Mouse (Mus musculus) spleen, postnatal 4 days (tissue): ENCODE results near the gene Adgrf2.
A peak's percentile ranks its signal among the peaks of the same experiment; 100 is the strongest.

Source experiments
- DNase-seq, 2 experiments: peaks; one replicate each; pipeline ENCODE4 v3.0.0; 2022; ENCODE audit warnings: low spot score in 2 of 2

Adgrf2 gene

GRCm38 (mm10) chr17:42741801-42742217 is at the start of gene Adgrf2:
Adgrf2 (minus strand) TSS chr17:42742179.
- DNase-seq, result no peak

DNA sequence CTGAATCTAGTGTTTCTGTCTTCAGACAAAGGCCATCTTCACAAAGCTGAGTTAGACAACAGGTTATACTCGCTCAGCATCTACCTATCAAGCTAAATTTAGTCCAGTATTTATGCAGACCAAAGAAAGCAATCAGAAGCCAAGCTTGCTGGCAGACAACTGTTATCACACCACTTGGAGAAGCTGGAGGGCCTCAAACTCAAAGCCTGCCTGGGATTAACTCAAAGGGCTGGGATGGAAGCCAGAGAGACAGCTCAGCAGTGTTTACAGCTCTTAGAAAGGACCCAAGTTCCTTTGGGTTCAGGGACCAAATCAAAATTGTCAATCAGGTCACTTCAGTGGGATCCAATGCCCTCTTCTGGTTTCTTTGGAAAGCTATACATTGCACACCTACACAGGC is 48.8 kb upstream of the Adgrf2 start:
- no peak for DNase-seq

DNA sequence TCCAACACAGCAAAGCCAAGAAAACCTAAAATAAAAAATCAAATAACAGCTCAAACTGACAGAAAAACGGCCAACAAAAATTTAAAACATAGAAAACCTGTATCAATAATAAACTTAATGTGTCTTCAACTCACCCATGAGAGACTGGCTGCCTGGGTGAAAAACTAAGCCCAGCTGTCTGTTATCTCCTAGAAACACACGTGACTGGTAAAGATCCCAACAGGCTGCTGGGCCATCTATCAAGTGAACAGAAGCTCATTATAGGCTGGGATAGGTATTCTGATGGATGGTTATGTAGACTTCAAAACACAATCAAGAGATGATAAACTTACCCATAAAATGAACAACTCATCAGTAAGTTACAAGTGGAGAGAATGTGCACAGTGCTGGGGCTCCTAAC is 47.7 kb upstream of the Adgrf2 start:
- DNase-seq, result no peak

GRCm38 (mm10) chr17:42788686-42789453 is 46.9 kb upstream of the Adgrf2 start:
- DNase-seq, result no peak

DNA sequence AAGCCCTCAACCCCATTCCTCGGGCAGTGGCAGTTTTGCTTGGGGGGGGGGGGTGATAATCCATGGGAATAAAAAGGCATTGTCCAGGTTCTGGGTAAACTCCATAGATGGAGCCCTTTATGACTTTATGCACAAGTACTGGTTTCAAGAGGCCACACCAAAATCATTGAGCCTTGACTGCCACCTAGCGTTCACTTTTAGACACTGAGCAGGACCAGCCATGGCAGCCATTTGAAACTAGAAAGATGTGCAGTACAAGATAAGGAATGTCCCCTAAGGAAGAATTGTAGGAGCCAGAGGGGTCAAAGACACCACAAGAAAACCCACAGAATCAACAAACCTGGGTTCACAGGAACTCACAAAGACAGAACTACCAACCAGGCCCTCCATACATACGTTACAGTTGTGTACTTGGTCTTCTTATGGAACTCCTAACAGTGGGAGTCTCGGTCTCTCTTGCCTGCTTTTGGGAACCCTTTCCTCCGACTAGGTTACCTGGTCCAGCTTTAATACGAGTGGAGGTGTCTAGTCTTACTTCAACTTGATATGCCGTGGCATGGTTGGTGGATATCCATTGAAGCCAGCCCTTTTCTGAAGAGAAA is 40.3 kb upstream of the Adgrf2 start:
- DNase-seq, result peak; percentile 38 to 68

DNA sequence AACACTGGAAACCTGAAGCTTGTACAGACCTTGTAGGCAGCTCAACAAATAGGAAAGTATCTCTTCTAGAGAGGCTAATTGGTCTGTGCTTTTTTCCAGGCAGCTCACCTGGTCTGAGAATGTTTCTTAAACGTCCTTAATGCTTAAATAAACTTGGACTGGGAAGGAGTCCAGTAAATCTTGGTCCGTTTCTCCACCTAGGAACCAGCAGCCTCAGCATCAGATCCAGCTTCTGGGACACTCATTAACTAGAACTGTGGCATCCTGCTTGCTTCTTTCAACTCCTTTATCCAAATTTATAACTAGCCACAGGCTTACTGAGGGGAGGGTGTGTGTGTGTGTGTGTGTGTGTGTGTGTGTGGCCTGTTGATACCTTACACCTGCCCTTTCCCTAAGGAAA is 11.8 kb upstream of the Adgrf2 start:
- peak in 1 of 2 experiments; percentile 14 for DNase-seq

DNA sequence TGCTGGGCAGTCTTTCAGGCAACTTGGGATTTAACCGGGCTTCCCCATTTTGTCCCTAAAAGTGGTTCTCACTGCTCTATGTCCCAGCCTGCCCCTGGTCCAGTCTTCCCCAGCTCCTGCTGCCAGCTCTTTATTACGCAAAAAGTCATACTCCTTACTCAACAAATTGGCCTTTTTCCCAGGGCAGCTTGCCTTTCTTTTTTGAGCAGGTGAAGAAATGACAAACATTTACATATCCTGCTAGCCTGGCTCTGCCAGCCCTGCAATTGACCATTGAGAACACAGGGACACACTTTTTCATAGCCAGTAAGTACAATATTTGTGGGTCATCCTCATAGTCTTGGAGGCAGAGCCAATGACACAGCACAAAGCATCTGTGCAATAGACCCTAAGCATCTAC is 10.2 kb upstream of the Adgrf2 start:
- peak in 1 of 2 experiments; percentile 38 for DNase-seq

DNA sequence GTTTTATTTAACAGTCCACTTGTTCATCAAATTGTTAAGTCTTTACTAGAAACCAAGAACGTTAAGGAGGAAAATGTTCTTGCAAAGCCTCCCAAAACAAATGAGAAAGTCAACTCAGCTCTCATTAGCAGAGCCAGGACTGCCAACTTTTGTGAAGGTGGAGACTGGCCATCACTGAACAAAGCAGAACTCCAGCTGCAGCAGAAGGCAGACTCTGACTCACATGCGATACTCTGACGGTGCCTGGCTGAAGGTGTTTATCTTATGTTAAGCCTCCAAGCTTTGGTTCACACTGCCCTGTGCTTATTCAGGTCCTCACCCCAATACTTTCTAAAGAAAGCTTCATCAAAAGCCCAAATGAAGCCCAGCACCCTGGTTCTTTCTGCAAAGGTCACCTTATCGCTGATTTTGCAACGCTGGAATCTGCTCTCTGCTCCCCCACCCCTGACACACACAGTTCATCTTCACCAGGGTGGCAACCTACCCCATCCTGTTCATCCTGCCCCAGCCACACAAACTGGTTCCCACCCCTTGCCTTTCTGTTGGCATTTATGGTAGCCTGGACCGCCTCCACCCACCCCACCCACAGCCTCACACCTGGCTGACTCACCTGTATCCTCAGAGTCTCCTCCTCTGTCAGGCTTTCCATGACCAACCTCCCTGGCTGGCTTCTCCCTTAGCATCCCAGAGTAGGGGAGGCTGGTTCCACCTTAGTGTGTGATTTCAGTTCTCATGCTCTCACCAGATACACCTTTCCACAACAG is 3.9 kb upstream of the Adgrf2 start:
- no peak for DNase-seq

GRCm38 (mm10) chr17:42742823-42743222 is 844 bp upstream of the Adgrf2 start:
- no peak for DNase-seq

DNA sequence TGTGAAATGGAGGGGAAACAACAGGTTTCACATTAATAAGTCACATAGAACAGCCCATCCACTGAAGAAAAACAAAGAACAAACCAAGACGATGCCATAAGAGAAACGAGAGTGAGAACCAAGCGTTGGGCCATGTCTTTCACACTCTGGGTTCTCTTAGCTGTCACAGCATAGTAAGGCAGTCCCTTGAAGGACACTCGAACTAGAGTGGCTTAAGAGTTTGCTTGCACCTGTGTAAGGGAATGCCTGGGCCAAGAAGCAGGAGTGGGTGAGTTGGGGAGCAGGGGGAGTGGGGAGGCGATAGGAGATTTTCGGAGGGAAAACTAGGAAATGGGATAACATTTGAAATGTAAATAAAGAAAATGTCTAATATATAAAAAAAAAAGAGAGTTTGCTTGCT is 3.2 kb downstream of the Adgrf2 start:
- DNase-seq, result no peak

- no peak for DNase-seq
Measured at GRCm38 (mm10) chr17:42717161-42717560, 24.8 kb downstream of the Adgrf2 start.

GRCm38 (mm10) chr17:42714991-42715390 is 27.0 kb downstream of the Adgrf2 start:
- DNase-seq, result no peak

DNA sequence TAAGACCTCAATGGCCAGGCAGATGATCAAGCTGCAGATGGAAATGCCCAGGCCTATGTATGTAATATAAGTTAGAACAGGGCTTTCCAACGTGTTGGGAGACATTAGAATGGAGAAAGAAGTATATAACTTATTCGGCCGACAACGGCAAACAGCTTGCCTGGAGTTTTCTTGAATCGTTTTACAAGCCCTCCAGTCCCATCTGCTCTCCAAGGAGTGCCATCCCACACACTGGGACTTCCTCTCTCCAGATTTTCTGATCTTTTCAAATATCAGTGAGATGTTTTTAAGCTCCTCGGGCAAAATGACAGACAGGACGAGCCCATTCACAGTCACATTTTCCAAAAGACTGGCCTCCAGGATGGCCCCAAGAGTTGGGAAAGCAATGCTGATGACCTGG is 31.3 kb downstream of the Adgrf2 start:
- DNase-seq, result no peak

GRCm38 (mm10) chr17:42705611-42706010 is 36.4 kb downstream of the Adgrf2 start:
- peak in 1 of 2 experiments; percentile 7 for DNase-seq

GRCm38 (mm10) chr17:42702198-42702597 is 39.8 kb downstream of the Adgrf2 start:
- DNase-seq, result no peak

GRCm38 (mm10) chr17:42694730-42695129 is 47.2 kb downstream of the Adgrf2 start:
- DNase-seq, result no peak

DNA sequence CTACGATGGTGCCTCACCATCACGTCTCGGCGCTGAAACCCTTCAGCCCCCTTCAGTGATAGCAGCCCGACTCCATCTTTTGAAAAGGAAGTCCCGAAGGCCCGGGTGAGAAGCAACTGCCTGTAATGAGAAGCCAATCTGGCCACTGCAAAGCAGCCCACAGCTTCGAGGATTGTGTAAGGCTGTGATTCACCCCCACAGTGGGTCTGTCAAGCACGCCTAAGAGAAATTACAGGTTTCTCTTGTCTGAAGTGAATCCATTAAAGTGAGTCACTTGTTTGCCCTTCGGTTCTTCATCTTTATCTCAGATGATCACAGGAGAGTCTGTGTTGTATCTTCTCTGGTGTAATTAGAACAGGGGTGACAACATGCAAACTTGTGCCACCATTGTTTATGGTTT is 49.8 kb downstream of the Adgrf2 start, which contains the start of gene Adgrf4:
TSS of gene Adgrf4 (minus strand) at position 149 of the 400 bp plus-strand sequence.
- no peak for DNase-seq

DNA sequence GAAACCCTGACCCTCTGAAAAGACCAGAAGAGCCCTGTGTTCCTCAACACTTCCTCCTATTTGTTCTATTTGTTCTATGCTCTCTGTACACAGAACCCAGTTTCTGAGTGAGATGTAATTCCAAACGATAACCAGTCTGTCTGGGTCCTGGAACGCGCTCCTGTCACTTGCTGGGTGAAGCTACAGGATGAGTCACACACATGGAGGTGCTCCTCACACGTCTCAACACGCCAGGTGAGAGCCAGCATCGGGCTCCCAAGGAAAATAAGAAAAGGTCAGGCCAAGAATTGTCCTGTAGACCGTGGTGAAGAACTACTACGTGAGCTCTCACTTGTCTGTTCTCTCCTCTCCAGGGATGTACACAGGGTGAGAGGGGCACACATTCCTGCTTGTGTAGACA is 51.4 kb downstream of the Adgrf2 start:
- DNase-seq, result no peak
